Mouse (Mus musculus) c-Kit-negative CD71-positive TER-119-positive erythroid progenitor cells, embryonic 14.5 days (primary cell): Measurements from ENCODE around the gene Gmppa.

Experiments used
- DNase-seq: peaks from one replicate; pipeline ENCODE4 v3.0.0-alpha.2; 2013; ENCODE audit warnings: low read depth, low spot score

Gene Gmppa

GRCm38 (mm10) chr1:75487040-75487404 is 51.3 kb downstream of the Gmppa start:
- no peak for DNase-seq

- DNase-seq, result no peak
Measured at GRCm38 (mm10) chr1:75487405-75488161, 51.9 kb downstream of the Gmppa start.

GRCm38 (mm10) chr1:75490785-75491551 is 55.2 kb downstream of the Gmppa start:
- no peak for DNase-seq

- DNase-seq, result no peak
Measured at GRCm38 (mm10) chr1:75492579-75493170, 56.9 kb downstream of the Gmppa start.
